Mouse (Mus musculus) midbrain, embryonic 13.5 days (tissue): Measurements from ENCODE around the gene Col18a1. TPM values are rescaled to one million over a fixed set of nuclear protein-coding genes. Genes with fewer than 3 reads are reported as not detected.

Source experiments
- ATAC-seq: fragments of 200-750 bp; cut with Nextera tagmentation; 2 replicates; pipeline ENCODE4 v1.8.0; 2017; ENCODE audit warnings: mild to moderate bottlenecking, moderate TSS enrichment, moderate library complexity
- H3K27ac ChIP-seq: fragments of 300-500 bp; sonication (generic); 2 replicates; pipeline ENCODE4 v1.5.1; 2015; ENCODE audit warnings: inconsistent platforms, mild to moderate bottlenecking, moderate library complexity
- H3K27me3 ChIP-seq: fragments of 300-500 bp; sonication (generic); 2 replicates; pipeline ENCODE4 v1.6.1; 2015; ENCODE audit warnings: mild to moderate bottlenecking, inconsistent platforms
- H3K36me3 ChIP-seq: fragments of 300-500 bp; sonication (generic); 2 replicates; pipeline ENCODE4 v1.6.1; 2015; ENCODE audit warnings: mild to moderate bottlenecking, inconsistent platforms
- H3K4me1 ChIP-seq: fragments of 300-500 bp; sonication (generic); replicated peaks from 2 replicates; pipeline ENCODE4 v1.6.1; 2015; ENCODE audit warnings: inconsistent platforms
- H3K4me2 ChIP-seq: fragments of 300-500 bp; sonication (generic); replicated peaks from 2 replicates; pipeline ENCODE4 v1.6.1; 2015; ENCODE audit warnings: moderate library complexity, mild to moderate bottlenecking, inconsistent platforms
- H3K4me3 ChIP-seq: fragments of 300-500 bp; sonication (generic); replicated peaks from 2 replicates; pipeline ENCODE4 v1.5.1; 2015; ENCODE audit warnings: mild to moderate bottlenecking, inconsistent platforms
- H3K9ac ChIP-seq: fragments of 300-500 bp; sonication (generic); replicated peaks from 2 replicates; pipeline ENCODE4 v1.6.1; 2015; ENCODE audit warnings: mild to moderate bottlenecking, inconsistent platforms
- H3K9me3 ChIP-seq: fragments of 300-500 bp; sonication (generic); 2 replicates; pipeline ENCODE4 v1.6.1; 2016; ENCODE audit warnings: mild to moderate bottlenecking, inconsistent platforms
- WGBS: fragments of 180-500 bp; shearing (Covaris S2); methylation state at CpG from one replicate; pipeline ENCODE4 v1.1.7; 2015; 5-methylcytosine and 5-hydroxymethylcytosine counted together
- polyA plus RNA-seq: library from polyadenylated mRNA; unstranded; fragments of >200 nt; fragmentation: Nextera tagmentation; extraction: Ambion mirVana; gene quantifications from 2 replicates; pipeline ENCODE4 v1.2.1, GENCODE M21; 2015

The Col18a1 gene
- polyA plus RNA-seq, 1 experiment from 2014 or later: 39.6 TPM

DNA sequence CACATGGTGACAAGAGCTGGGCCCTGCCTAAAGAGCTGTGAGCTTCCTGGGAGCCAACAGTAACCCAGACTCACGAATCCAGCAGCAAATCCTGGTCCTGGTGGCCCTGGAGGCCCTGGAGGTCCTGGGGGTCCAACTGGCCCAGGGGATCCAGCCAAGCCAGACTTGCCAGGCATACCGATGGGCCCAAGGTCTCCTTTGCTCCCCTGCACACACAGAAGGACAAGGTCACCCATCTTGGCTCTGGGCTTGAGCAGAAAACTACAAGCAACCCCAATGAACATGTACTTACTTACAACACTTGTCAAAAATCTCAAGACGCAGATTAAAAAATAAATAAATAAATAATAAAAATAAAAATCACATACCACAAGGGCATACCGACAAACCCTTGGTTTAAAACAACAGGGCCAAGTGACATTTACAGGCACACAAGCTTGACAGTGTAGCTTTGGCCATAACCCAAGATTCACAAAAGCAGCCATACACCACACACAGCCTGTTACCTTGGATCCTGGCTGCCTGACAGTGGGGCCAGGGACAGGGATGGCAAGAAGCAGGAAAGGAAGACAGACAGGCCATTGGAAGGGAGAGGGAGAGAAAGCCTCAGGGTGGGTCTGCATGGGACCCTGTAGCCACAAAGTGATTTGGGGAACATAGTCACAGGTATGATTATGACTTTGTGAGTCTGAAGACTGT lies 91.9 kb downstream of the Col18a1 start:
- H3K9ac ChIP-seq: no peak overlapping the region
- no peak for ATAC-seq
- H3K36me3 ChIP-seq: peaks cover 6% of the 10 kb centered on the region; the same call in 1 of the 2 replicates
- H3K4me2 ChIP-seq: no peak overlapping the region
- no peaks in the 10 kb centered on the region for H3K9me3 ChIP-seq
- no peak overlapping the region for H3K4me3 ChIP-seq
- no peak overlapping the region for H3K27ac ChIP-seq
- no peaks in the 10 kb centered on the region for H3K27me3 ChIP-seq
- 92% methylated on average over 4 of the region's 4 CpGs for WGBS
- no peaks in the 10 kb centered on the region for H3K4me1 ChIP-seq

DNA sequence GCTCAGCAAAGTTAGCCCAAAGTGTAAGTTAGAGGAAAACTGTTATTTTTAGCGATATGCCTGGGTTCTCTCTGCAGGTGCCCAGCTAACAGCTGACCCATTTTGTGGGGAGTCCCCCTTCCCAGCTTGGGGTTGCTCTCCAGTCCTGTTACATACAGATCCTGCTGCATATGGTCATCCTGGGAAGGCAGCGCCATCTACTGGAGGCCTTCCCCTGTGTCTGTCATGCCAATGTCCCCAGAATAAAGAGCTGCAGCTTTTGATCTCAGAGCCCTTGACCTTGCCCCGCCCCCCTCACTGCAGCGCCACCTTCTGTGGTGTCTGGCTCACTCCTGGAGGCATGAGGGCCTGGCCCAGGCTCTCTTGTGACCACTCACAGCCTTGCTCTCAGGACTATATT lies 96.3 kb downstream of the Col18a1 start:
- H3K36me3 ChIP-seq: no peaks in the 10 kb centered on the region
- no peak overlapping the region for H3K9ac ChIP-seq
- no peak overlapping the region for H3K4me3 ChIP-seq
- H3K27ac ChIP-seq: no peak overlapping the region
- peak; percentile 77 for ATAC-seq
- no peak overlapping the region for H3K4me2 ChIP-seq
- H3K9me3 ChIP-seq: no peaks in the 10 kb centered on the region
- WGBS: 52% methylated on average over 4 of the region's 4 CpGs
- no peaks in the 10 kb centered on the region for H3K27me3 ChIP-seq
- H3K4me1 ChIP-seq: no peaks in the 10 kb centered on the region

DNA sequence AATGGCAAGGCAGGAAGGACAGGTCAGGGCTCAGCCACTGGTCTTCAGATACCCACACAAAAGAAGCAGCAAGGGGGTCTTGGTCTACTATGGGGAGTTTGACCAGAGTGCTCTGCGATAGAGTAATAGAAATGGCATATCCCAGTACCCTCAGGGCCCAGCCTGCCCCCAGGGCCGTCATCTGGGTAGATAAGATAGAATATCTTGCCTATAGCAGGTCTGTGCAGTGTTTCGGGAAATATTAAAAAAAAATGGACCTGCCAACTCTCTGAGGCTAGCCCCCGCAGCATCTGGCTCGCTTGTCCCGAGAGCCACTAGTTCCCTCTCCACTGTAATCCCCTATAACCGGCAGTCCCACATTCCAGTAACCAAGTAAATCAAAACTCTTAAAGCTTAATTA lies 97.9 kb downstream of the Col18a1 start:
- no peaks in the 10 kb centered on the region for H3K36me3 ChIP-seq
- no peak for ATAC-seq
- WGBS: 93% methylated on average over 7 of the region's 7 CpGs
- H3K9ac ChIP-seq: no peak overlapping the region
- H3K4me3 ChIP-seq: no peak overlapping the region
- H3K4me1 ChIP-seq: no peaks in the 10 kb centered on the region
- no peak overlapping the region for H3K4me2 ChIP-seq
- H3K27me3 ChIP-seq: no peaks in the 10 kb centered on the region
- no peak overlapping the region for H3K27ac ChIP-seq
- H3K9me3 ChIP-seq: no peaks in the 10 kb centered on the region

DNA sequence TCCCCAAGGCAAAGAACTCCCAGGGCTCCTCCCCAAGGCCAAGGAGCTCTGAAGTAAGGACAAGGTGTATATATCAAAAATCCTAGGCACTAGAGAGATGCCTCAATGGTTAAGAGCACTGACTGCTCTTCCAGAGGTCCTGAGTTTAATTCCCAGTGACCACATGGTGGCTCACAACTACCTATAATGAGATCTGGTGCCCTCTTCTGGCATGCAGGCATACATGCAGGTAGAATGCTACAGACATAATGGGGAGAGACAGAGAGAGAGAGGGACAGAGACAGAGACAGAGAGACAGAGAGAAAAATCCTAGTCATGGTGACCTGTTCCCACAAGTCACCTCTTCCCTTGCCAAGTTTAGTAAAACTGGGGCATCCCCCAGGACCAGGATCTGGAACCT lies 101.7 kb downstream of the Col18a1 start:
- ATAC-seq: no peak

DNA sequence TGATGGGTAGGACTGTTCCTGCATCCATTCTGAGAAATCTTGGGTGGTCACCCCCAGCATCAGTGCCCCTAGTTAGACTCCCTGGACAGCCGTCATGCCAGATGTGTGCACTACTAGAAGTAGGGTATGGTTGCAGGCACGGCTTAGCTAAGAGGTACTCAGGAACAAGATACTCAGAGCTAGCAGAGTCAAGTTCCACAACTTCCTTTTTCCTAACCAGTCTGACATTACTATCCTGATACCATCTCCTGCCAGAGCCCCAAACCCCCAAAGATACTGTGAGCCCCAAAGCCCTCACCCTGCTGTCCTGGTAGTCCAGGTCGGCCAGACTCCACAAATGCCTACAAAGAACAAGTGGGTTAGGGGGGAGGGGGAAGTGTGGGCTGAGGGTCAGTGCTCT lies 102.1 kb downstream of the Col18a1 start:
- Histone ChIP-seq H3K36me3 (no peaks in the 10 kb centered on the region), H3K27me3 (no peaks in the 10 kb centered on the region), H3K4me3 (no peak overlapping the region), H3K4me2 (no peak overlapping the region), H3K9ac (no peak overlapping the region), H3K27ac (no peak overlapping the region), H3K9me3 (no peaks in the 10 kb centered on the region), H3K4me1 (no peaks in the 10 kb centered on the region)
- 94% methylated on average over 3 of the region's 3 CpGs for WGBS
- no peak for ATAC-seq

More for the DNA sequence above, 101.7 kb downstream of the Col18a1 start:
- H3K9me3 ChIP-seq: no peaks in the 10 kb centered on the region
- H3K36me3 ChIP-seq: no peaks in the 10 kb centered on the region
- H3K9ac ChIP-seq: no peak overlapping the region
- no peak overlapping the region for H3K4me3 ChIP-seq
- H3K4me2 ChIP-seq: no peak overlapping the region
- no peak overlapping the region for H3K27ac ChIP-seq
- no peaks in the 10 kb centered on the region for H3K27me3 ChIP-seq
- H3K4me1 ChIP-seq: no peaks in the 10 kb centered on the region

DNA sequence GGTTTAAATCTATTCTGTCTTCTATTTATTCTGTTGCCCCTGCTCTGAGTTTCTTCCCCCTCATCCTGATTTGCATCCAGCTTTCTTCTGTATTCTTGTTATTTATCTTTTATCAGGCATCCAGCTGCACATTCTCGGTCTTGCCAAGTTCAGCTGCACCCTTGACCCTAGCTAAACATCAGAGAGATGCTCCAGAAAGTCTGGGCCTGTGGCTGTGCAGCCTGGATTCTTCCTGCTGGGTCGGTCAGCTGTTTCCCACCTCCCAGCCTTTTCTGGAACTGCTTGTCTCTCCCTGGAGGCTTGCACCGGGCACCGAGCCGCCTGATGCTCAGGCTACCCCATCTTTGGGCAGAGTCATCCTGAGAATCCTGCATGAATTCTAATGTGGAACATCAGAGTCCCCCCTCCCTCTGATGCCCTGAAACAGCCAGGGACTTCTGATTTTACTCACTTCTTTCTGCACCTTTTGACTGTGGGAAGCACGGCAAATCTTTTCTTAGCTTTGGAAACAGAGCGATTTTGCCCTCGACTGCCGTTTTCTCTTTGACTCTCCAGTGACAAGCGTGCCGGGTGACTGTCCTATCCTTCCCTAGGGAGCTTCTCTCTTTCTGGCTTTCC lies 103.8 kb downstream of the Col18a1 start:
- no peak overlapping the region for H3K9ac ChIP-seq
- H3K36me3 ChIP-seq: no peaks in the 10 kb centered on the region
- no peaks in the 10 kb centered on the region for H3K4me1 ChIP-seq
- no peak overlapping the region for H3K4me3 ChIP-seq
- no peak for ATAC-seq
- H3K27me3 ChIP-seq: no peaks in the 10 kb centered on the region
- no peaks in the 10 kb centered on the region for H3K9me3 ChIP-seq
- WGBS: 81% methylated on average over 11 of the region's 11 CpGs
- no peak overlapping the region for H3K4me2 ChIP-seq
- peak overlapping the region; percentile 30; the same call in 1 of the 2 replicates for H3K27ac ChIP-seq

DNA sequence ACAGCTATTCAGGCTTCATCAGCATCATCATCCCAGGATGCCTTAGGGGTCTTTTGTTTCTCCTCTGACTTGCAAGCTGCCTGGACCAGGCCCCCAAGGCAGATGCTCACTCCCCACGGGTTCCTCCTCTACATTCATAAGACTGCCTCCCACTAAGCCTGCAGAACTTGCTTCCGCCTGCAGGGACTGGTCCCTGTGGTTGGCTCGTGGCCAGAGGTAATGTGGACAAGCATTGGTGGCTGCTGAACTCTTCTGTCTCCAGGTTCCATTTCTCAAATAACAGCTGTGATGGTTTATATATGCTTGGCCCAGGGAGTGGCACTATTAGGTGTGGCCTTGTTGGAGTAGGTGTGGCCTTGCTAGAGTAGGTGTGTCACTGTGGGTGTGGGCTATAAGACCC lies 104.9 kb downstream of the Col18a1 start:
- no peaks in the 10 kb centered on the region for H3K27me3 ChIP-seq
- no peaks in the 10 kb centered on the region for H3K4me1 ChIP-seq
- no peak overlapping the region for H3K9ac ChIP-seq
- ATAC-seq: no peak
- H3K36me3 ChIP-seq: no peaks in the 10 kb centered on the region
- WGBS: 76% methylated on average over 3 of the region's 3 CpGs
- H3K4me2 ChIP-seq: no peak overlapping the region
- H3K9me3 ChIP-seq: no peaks in the 10 kb centered on the region
- no peak overlapping the region for H3K27ac ChIP-seq
- H3K4me3 ChIP-seq: no peak overlapping the region

DNA sequence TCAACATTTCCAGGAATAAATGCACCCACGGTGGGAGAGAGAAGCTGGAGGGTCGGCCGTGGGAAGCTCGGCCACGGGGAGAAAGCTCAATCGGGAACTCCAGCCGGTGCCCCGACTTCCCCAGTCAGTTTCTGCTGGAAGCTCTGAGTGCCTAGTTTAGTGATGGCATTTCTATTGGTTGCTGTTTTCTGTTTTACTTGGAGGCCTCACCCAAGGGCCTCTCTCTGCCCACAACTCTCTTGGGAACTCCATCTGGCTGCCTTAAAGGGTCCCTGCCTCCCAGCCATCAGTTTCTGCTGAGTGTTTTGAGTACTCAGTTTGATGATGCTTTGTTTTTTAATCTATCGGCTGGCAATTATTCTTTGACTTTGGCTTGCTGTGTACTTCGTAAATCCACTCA lies 109.6 kb downstream of the Col18a1 start:
- Histone ChIP-seq H3K4me2 (no peak overlapping the region), H3K9me3 (no peaks in the 10 kb centered on the region), H3K27ac (0 out of 2 replicates have a peak overlapping the region, but pooled peaks have one; percentile 5), H3K36me3 (peaks cover 9% of the 10 kb centered on the region), H3K9ac (no peak overlapping the region), H3K4me3 (no peak overlapping the region), H3K4me1 (0 out of 2 replicates have a peak, but pooled peaks cover 3% of the 10 kb centered on the region), H3K27me3 (no peaks in the 10 kb centered on the region)
- no peak for ATAC-seq
- WGBS: 81% methylated on average over 10 of the region's 10 CpGs

DNA sequence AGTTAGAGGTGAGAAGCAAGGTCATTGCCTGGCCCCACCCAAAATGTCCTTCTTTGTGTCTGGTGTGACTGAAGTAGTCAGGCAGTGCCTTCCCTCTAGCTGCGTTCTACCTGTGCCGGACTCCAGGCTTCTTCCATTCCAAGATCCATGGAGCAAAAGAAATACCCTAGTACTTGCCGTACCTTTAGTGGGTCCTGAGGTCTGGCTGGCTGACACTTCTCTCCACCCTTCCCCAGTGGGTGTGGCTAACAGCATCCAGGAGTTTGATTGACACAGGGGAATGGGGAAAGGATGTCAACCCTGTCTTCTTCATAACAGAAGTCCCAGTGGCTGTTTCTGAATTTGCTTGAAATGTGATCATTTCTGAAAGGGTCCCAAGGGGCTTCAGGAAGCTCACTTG lies 117.7 kb downstream of the Col18a1 start:
- WGBS: 97% methylated on average over 3 of the region's 3 CpGs
- Histone ChIP-seq H3K27ac (no peak overlapping the region), H3K4me1 (0 out of 2 replicates have a peak, but pooled peaks cover 3% of the 10 kb centered on the region), H3K9me3 (no peaks in the 10 kb centered on the region), H3K9ac (no peak overlapping the region), H3K27me3 (no peaks in the 10 kb centered on the region), H3K36me3 (peaks cover 81% of the 10 kb centered on the region), H3K4me2 (no peak overlapping the region), H3K4me3 (no peak overlapping the region)
- no peak for ATAC-seq

DNA sequence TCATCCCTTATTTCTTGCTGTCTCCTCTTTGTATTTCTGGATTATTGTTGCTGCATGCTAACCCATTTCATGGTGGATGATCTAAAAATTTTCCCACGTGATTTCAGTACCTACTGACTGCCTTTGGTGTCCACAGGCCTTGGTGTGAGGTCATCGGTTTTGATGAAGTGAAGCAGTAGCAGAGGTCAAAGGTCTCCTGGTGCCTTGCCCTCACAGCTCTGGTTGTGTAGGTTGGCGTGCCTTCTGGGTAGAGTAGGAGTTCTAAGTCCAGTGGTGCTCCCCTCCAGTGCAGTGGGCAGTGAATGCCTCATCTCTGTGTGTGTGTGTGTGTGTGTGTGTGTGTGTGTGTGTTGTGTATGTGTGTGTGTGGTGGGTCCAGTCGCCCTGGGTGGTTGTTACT lies 118.2 kb downstream of the Col18a1 start:
- H3K4me1 ChIP-seq: 0 out of 2 replicates have a peak, but pooled peaks cover 3% of the 10 kb centered on the region
- no peak overlapping the region for H3K4me2 ChIP-seq
- no peak for ATAC-seq
- H3K4me3 ChIP-seq: no peak overlapping the region
- no peaks in the 10 kb centered on the region for H3K27me3 ChIP-seq
- no peak overlapping the region for H3K9ac ChIP-seq
- no peak overlapping the region for H3K27ac ChIP-seq
- no peaks in the 10 kb centered on the region for H3K9me3 ChIP-seq
- WGBS: 82% methylated on average over 4 of the region's 4 CpGs
- peaks cover 85% of the 10 kb centered on the region for H3K36me3 ChIP-seq

DNA sequence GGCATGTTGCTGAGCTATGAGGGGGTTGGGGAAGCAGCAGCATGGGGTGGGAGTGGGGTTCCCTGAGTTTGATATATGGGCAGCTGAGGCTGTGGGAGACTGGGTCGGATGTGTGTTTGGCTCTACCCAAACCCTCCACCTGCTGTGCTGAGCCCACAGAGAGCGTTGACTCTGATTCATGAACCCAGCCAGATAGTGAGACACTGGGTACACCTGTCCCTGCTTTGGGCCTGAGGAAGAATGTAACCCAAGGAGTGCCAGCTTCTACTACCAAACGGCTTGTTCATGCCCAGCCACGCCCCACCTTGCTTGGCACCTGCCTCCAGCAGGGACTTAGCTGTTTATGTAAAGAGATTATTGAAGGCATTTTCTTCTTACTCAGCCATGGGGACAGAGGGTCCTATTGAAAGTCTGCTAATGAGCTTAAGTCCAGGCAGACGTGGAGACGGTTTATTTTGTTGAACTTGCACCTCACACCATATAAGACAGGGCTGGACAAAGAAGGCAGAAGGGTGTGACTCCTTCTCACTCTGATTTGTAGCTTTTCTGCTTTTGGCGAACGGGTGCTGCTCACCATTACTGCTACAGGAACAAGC lies 127.7 kb downstream of the Col18a1 start:
- whole genome bisulfite sequencing: 69% methylated on average over 8 of the region's 8 CpGs
- H3K9me3 ChIP-seq: no peaks in the 10 kb centered on the region
- peaks cover 16% of the 10 kb centered on the region for H3K4me1 ChIP-seq
- peaks cover 59% of the 10 kb centered on the region for H3K36me3 ChIP-seq
- H3K27ac ChIP-seq: no peak overlapping the region
- H3K4me2 ChIP-seq: no peak overlapping the region
- no peaks in the 10 kb centered on the region for H3K27me3 ChIP-seq
- no peak for ATAC-seq
- H3K4me3 ChIP-seq: no peak overlapping the region
- H3K9ac ChIP-seq: no peak overlapping the region

DNA sequence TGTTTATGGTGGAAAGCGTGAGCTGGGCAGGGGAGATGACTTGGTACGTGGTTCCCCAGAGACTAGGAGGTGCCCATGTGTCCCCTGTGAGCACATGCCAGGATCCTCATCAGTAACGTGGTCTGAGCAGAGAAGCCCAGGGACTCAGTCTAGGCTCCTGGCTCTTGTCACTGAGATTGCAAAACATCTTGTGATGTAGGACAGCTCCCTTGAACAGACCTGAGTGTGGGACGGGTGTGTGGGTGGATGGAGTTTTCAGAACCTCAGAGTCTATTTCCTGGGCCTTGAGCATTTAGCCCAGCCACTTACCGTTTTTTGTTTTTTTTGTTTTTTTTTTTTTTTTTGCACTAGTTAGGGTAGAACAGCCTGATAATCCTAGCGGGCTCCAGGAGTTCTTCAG lies 130.9 kb downstream of the Col18a1 start:
- H3K4me3 ChIP-seq: no peak overlapping the region
- H3K27me3 ChIP-seq: 0 out of 2 replicates have a peak, but pooled peaks cover 5% of the 10 kb centered on the region
- ATAC-seq: no peak
- H3K4me2 ChIP-seq: no peak overlapping the region
- H3K9ac ChIP-seq: no peak overlapping the region
- H3K4me1 ChIP-seq: peaks cover 25% of the 10 kb centered on the region
- no peak overlapping the region for H3K27ac ChIP-seq
- WGBS: 94% methylated on average over 6 of the region's 6 CpGs
- peaks cover 30% of the 10 kb centered on the region for H3K36me3 ChIP-seq
- no peaks in the 10 kb centered on the region for H3K9me3 ChIP-seq
